In genomic region chr15:37153177-37153576, GRCm38 (mm10) we compare ENCODE assay signal across 21 mouse cellular contexts.
"Had no signal": no experiment of that assay in that cellular context is flagged by ENCODE, and none has a peak within 500 bp of the region (broad histone marks: within the 10 kb centered on the region; RNA-seq: fewer than 3 reads in every experiment).

No protein-coding gene starts in this region.

- H3K9ac ChIP-seq: forebrain, postnatal 0 days; heart, embryonic 13.5 days; heart, embryonic 15.5 days; hindbrain, embryonic 13.5 days; hindbrain, embryonic 15.5 days; limb, embryonic 13.5 days; limb, embryonic 15.5 days; liver, embryonic 12.5 days; liver, embryonic 14.5 days had no signal

- H3K27me3 ChIP-seq: heart, embryonic 13.5 days; heart, embryonic 15.5 days; hindbrain, embryonic 13.5 days; hindbrain, embryonic 15.5 days; limb, embryonic 13.5 days; limb, embryonic 15.5 days; liver, embryonic 12.5 days had no signal

- ATAC-seq: forebrain, postnatal 0 days; hindbrain, postnatal 0 days; intestine, embryonic 16.5 days; liver, embryonic 12.5 days had no signal

- H3K4me1 ChIP-seq: heart, embryonic 13.5 days; heart, embryonic 15.5 days; hindbrain, embryonic 13.5 days; hindbrain, embryonic 15.5 days; limb, embryonic 13.5 days; limb, embryonic 15.5 days; liver, embryonic 12.5 days had no signal

- H3K36me3 ChIP-seq: heart, embryonic 13.5 days; heart, embryonic 15.5 days; hindbrain, embryonic 13.5 days; hindbrain, embryonic 15.5 days; limb, embryonic 13.5 days; limb, embryonic 15.5 days; liver, embryonic 12.5 days had no signal

- DNase-seq: forebrain, postnatal 0 days; gastrocnemius, postnatal 14 days; gastrocnemius, postnatal 36 days; heart, adult 11 months; heart, adult 2 months; heart, postnatal 14 days; heart, postnatal 36 days; left cerebral cortex, postnatal 4 days had no signal

- H3K4me3 ChIP-seq: heart, adult 2 months; heart, embryonic 13.5 days; heart, embryonic 15.5 days; hindbrain, embryonic 13.5 days; hindbrain, embryonic 15.5 days; layer of hippocampus, adult 2 months; left cerebral cortex, adult 2 months; limb, embryonic 13.5 days; limb, embryonic 15.5 days; liver, embryonic 12.5 days had no signal

- H3K27ac ChIP-seq: heart, adult 2 months; heart, embryonic 13.5 days; heart, embryonic 15.5 days; hindbrain, embryonic 13.5 days; hindbrain, embryonic 15.5 days; hindbrain, postnatal 0 days; layer of hippocampus, adult 2 months; left cerebral cortex, adult 2 months; limb, embryonic 13.5 days; limb, embryonic 15.5 days; liver, embryonic 12.5 days; liver, embryonic 14.5 days had no signal

- H3K4me2 ChIP-seq: heart, embryonic 11.5 days; heart, embryonic 13.5 days; heart, embryonic 15.5 days; hindbrain, embryonic 13.5 days; hindbrain, embryonic 15.5 days; limb, embryonic 13.5 days; limb, embryonic 15.5 days; liver, embryonic 12.5 days had no signal

- H3K9me3 ChIP-seq: heart, embryonic 13.5 days; heart, embryonic 15.5 days; hindbrain, embryonic 13.5 days; hindbrain, embryonic 15.5 days; limb, embryonic 13.5 days; limb, embryonic 15.5 days; liver, embryonic 12.5 days had no signal
